Mouse (Mus musculus): ENCODE measurements at regions not wholly inside any gene's neighbourhood (a gene's known extent, or its start where the extent isn't known, plus 50 kb on each side); places are given as distances from the start of the nearest gene placed in this dataset.

DNA sequence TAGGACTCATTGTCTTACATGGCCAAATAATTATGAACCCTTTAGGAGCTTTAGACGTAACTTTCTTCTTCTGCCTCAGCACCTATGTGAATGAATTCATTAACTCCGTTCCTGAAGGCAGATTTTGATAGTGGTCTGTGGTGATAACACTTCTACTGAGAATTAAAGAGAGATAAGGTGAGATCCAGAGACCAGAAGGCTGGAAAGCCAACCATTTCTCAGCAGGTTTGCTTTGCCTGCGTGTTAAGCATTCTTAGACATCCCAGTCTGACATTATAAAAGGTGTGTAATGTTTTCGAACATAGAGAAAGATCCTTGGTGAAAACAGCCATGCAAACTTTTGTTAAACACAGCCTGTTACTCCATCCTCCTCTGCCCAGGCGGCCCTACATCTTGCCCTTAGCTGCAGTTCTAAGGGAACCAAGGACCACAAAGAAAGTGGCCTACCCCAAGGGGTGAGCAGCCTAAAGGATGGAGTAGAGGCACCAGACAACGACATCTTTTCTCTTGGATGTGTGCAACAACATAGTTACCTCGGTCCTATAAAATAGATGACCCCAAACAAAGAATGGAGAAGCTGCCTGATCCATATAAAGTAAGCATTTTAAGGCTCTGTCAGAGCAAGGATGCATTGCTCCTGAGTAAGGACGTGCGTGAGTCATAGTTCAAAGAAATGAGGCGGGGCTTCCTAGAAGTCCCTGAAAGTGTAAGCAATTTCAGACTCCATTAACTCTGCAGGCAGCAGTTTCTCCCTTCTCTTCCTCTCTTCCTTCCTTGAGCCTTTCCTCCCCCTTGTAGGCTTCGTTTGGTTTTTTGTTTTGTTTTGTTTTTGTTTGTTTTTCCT, 55.1 kb upstream of the Xpr1 start:
- ATAC-seq (ENCODE audit: low TSS enrichment): no peak

- no peak for ATAC-seq (ENCODE audit: low TSS enrichment)
Measured at GRCm38 (mm10) chr1:155472956-155473646, 55.9 kb upstream of the Xpr1 start.

- no peak for ATAC-seq (ENCODE audit: low TSS enrichment)
Measured at GRCm38 (mm10) chr1:155474973-155475372, 57.8 kb upstream of the Xpr1 start.

- no peak for ATAC-seq (ENCODE audit: low TSS enrichment)
Measured at GRCm38 (mm10) chr1:155476237-155476636, 59.0 kb upstream of the Xpr1 start.

- ATAC-seq (ENCODE audit: low TSS enrichment): no peak
Measured at GRCm38 (mm10) chr1:155482148-155482547, 64.9 kb upstream of the Xpr1 start.

DNA sequence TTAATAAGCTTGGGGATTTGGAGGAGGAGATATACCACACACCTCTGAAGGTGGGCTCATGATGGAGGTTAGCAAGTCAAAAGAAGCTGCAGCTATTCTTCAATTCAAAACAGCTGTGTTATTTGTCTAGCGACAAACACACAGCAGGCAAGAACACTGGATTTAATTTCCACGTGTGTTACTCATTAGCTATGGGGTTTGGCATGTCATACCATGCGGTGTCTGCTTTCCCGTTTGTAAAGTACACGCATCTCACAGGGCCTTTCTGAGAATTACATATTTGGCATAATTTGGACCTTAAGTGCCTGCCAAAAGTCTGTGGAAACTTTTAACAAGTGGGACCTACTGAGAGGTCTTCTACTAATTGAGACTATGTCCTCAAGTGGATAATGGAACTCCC, 65.5 kb upstream of the Xpr1 start:
- ATAC-seq (ENCODE audit: low TSS enrichment): no peak

DNA sequence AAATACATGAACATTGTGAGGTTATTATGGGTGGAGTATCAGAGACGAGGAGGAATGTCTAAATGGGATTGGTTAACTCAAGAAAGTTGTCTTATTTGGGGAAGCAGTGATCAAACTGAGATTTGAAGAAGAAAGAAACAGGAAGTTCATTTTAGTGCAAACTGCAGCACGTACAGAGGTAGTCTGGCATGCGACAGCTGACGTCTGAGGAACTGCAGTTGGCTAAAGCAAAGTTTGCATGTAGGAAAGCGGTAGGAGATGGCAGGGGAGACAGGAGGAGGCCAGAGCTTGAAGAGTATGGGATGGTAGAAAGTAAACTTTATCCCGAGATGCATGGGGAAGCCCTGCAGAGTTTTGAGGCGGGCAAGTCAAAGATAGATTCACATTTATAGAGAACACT, 66.5 kb upstream of the Xpr1 start:
- ATAC-seq (ENCODE audit: low TSS enrichment): no peak

- ATAC-seq (ENCODE audit: low TSS enrichment): no peak
Measured at GRCm38 (mm10) chr1:155487796-155488195, 70.1 kb upstream of the Acbd6 start.

GRCm38 (mm10) chr1:155488966-155489661, 68.8 kb upstream of the Acbd6 start:
- ATAC-seq (ENCODE audit: low TSS enrichment): no peak

GRCm38 (mm10) chr1:155490131-155490530, 67.8 kb upstream of the Acbd6 start:
- no peak for ATAC-seq (ENCODE audit: low TSS enrichment)

DNA sequence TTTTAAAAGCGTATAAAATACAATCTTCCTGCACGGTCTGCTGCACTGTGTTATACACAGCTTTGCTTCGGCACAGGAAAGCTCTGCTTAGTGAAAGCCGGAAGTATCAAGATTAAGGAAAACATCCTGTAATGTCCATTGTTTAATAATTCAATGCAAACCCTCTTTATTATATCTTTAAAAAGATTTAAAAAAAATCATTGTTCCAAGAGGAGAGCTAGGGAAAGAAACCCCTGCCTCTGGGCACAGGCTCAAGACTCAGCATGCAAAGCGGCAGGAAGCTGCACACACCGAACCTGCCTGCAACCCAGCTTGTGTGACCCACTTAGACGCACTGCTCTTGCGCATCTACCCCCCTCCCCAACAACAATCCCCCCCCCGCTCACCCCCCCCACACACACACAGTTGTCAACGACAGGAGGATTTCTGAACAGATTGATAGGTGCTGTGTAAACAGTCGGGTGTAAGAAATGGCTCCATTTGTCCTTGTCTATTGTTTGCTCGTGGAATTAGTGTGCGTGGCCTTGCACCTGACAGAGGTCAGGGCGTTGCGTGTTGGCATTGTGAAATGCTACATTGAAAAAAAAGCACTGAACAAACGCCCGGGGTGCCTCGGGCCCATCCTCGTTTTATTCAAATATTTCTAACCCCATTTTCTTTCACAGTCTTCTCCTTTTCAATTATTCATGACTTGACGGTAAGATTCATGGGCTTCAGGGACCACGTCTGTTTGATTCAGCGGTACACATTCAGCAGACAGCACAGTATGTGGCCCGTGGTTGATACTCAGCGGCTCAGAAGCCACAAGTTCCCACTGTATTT, 66.5 kb upstream of the Acbd6 start:
- ATAC-seq (ENCODE audit: low TSS enrichment): no peak

DNA sequence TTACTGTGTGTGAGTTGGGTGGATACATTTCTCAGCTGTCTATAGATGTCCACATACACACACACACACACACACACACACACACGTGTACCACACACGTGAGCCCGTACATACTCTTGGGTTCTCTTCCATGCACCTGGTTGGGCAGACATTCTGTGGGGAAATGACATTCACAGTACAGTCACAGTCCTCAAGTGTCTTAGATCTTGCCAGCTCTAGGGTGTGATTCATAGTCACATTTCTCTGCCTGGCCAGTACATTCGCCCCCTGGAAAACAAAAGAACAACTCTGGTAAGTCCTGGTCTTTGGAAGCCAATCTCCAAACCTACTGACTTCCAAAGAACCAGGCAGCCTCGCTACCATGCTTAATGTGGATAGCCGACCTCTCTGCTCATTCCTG, 64.6 kb upstream of the Acbd6 start:
- peak; percentile 73 for ATAC-seq (ENCODE audit: low TSS enrichment)

DNA sequence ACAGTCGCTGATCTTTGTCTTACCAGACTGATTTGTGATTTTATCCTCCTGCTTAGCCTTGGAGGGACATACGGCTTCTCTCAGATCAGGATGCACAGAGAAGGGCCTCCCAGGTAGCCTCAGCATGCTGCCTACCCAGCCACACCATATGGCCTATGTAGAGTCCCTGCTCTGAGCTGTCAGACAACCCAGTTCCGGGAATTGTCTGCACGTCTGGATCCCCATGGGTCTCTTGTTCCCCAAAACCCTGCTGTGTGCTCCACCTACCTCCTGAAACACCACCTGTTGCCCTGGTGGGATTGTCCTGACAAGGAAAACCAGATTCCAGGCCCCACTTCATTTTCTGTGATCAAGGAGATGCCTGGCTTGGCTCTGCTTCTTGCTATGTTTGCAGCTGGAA, 64.1 kb upstream of the Acbd6 start:
- ATAC-seq (ENCODE audit: low TSS enrichment): peak; percentile 64

DNA sequence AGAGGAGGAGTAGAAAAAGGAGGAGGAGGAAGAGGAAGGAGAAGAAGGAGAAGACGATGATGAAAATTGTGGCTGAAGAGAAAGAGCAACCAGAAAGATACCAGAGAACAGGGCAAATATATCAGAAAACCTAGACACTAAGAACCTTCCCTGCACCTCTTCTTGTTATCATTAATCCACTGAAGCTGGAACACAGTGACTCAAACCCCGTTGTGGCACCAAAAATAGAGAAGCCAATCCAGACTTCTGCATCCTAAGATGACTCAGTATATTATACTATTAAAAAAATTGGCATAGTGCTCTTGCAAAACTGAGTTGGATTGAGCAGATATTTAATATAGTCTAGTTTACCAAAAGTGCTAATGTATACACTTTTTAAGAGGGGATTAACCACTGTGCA, 63.6 kb upstream of the Acbd6 start:
- peak; percentile 82 for ATAC-seq (ENCODE audit: low TSS enrichment)

- ATAC-seq (ENCODE audit: low TSS enrichment): no peak
Measured at GRCm38 (mm10) chr1:155499735-155500134, 58.2 kb upstream of the Acbd6 start.

GRCm38 (mm10) chr1:155502867-155503266, 55.1 kb upstream of the Acbd6 start:
- ATAC-seq (ENCODE audit: low TSS enrichment): peak; percentile 41

DNA sequence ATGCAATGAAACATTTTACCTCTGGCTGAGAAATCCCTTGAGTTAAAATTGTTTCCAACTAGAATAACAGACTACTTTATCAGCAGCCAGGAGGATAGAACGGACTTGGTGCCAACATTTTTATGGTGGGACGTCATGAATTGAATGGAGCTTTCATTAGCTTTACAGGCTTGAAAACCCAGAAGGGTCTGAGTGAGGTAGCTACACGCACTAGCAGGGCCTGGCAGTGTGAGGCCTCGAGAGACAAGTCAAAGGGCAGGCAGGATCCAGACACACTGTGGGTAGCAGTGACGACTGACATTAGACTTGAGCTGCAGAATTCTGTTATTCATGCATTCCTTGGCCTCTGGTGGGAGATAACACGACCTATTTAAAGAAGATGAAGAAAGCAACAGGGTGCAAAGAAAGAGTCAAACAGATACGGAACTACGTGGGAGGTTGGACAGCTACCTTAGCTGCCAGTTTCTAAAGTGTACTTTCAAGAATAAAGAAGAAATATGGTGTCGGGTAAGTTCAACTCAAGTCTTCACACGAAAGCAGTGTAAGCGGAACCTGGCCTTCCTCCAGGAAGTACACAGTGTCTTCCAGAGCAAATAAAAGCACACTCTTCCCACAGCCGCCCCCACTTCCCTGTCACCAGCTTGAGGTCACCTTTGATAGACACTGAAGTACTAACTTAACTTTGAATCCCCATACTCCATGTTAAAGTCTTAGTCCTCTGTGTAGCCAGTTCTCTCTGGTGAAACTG, 53.2 kb upstream of the Acbd6 start:
- no peak for ATAC-seq (ENCODE audit: low TSS enrichment)

DNA sequence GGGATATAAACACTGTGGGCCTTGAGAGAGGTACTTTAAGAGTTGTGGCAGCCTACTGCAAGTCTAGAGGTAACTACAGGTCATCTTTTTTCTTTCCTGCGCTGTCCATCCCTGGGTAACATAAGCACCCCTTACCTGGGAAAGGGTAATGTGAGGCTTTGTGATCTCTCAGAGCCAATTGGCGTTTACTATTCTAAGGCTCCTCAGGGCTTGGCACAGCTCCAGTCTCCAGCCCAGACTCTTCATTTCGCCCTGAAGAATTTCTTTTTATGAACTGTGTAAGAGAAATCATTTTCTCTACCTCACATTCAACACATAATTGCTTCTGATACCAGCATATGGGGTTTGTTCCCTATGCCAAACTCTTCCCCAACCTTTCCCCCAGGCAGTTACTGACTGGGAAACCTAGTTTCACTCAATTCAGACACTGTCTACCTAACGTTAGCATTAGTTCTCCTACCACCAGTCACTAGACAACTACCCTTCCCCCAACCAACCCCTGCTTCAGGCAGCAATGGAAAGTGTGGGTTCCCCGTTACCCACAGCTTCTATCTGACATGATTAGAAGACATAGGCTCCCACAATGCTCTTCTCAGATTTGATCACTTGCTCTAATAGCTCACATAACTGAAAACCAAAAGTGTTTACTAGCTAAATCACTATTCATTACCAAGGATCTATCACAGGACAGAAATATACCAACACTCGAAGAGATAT, 52.4 kb upstream of the Acbd6 start:
- no peak for ATAC-seq (ENCODE audit: low TSS enrichment)
